Mouse (Mus musculus): ENCODE data around the gene Zc3hav1l. TPM values are rescaled to one million over a fixed set of nuclear protein-coding genes. Genes with fewer than 3 reads are reported as not detected.

Gene Zc3hav1l
- polyA plus RNA-seq, 1 experiment, result 14.3 TPM

DNA sequence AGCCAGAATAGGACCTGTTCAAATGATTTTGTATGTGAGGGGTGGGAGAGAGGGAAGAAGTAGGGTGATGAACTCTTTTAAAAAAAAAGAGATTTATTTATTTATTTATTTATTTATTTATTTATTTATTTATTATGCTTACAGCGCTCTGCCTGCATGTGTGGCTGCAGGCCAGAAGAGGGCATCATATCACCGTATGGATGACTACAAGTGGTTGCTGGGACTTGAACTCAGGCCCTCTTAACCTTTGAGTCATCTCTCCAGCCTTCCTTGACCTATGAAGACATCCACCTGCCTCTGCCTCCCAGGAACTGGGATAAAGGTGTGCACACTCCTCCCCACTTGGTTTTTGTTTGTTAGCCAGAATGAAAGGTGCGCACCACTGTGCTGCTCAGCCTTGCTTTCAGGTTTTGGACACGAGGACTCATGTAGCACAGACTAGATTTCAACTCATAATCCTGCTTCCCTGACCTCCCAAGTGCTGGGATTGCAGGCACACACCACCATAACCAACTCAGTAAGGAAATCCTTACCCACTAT is 38.2 kb upstream of the Zc3hav1l start:
- Histone ChIP-seq H3K4me1 (ENCODE audit: control insufficient read depth, insufficient read depth, low read length) (no peaks in the 10 kb centered on the region), H3K4me3 (ENCODE audit: insufficient read depth, low read length) (no peak overlapping the region), H3K27ac (ENCODE audit: insufficient read depth, low read length) (no peak overlapping the region)
- TF ChIP-seq POLR2A (IDR thresholded peaks at IDR 0.05; ENCODE audit: low read depth, low read length), result no peak
- TF ChIP-seq CTCF (IDR thresholded peaks at IDR 0.05; ENCODE audit: borderline replicate concordance, insufficient read depth, low read length), result no peak

DNA sequence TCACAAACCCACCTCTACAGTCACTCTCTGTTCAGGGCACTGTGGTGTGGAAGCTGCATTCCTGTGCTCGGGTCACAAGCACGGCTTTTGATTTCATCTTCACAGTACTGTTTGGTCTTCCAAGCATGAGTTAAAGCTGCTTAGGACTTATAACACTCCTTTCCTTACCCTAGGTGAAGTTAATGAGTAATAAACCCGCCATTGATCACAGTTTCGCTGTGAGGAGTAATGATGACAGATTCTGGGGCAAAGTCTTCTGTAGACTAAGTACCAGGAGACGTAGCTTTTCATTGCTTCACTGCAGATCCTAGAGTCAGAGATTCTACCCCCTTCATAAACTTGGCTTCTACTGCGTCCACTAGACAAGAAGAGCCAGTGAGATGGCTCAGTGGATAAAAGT is 36.2 kb upstream of the Zc3hav1l start:
- TF ChIP-seq POLR2A (IDR thresholded peaks at IDR 0.05; ENCODE audit: low read depth, low read length) (no peak), CTCF (IDR thresholded peaks at IDR 0.05; ENCODE audit: borderline replicate concordance, insufficient read depth, low read length) (no peak)
- H3K4me3 ChIP-seq (ENCODE audit: insufficient read depth, low read length), result no peak overlapping the region
- H3K4me1 ChIP-seq (ENCODE audit: control insufficient read depth, insufficient read depth, low read length), result no peaks in the 10 kb centered on the region
- H3K27ac ChIP-seq (ENCODE audit: insufficient read depth, low read length), result no peak overlapping the region

DNA sequence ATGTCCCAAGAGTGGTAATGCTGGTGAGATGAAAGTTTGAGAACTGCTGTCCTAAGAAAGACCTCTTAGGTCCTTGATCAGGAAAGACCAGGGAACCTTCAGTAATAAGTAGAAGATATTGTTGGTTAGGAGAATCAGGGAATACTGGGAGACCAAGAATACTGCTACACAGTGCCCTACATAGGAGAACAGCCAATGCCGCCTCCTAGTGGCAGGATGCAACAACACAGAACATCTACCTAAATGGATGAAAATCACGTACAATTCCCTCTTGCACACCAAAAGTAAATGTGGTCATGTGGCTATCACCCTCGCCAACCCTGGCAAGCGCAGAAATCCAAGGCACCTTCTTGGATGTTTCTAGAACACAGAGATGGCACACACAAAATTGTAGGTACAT is 27.5 kb upstream of the Zc3hav1l start:
- no peak overlapping the region for H3K27ac ChIP-seq (ENCODE audit: insufficient read depth, low read length)
- TF ChIP-seq CTCF (IDR thresholded peaks at IDR 0.05; ENCODE audit: borderline replicate concordance, insufficient read depth, low read length) (peak; percentile 57; the same call in 1 of the 2 replicates), POLR2A (IDR thresholded peaks at IDR 0.05; ENCODE audit: low read depth, low read length) (no peak)
- no peak overlapping the region for H3K4me3 ChIP-seq (ENCODE audit: insufficient read depth, low read length)
- no peaks in the 10 kb centered on the region for H3K4me1 ChIP-seq (ENCODE audit: control insufficient read depth, insufficient read depth, low read length)

DNA sequence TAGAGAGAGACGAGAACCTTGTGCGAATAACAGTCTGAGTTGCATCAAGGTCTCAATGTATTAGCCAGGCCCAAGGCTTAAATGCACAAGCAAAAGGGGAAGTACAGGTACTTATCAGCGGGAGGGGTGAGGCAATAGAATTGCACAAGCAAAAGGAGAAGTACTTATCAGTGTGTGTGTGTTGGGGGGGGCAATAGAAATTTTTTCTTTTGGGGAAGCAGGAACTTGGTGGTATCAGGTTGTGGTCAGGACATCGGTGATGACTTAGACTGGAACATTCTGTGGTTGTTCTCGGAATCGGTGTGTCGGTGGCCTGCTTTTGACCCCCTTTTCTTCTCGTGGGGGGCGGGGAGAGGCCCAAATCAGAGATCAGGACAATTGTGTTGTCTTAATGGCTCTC is 21.6 kb upstream of the Zc3hav1l start:
- no peak overlapping the region for H3K27ac ChIP-seq (ENCODE audit: insufficient read depth, low read length)
- no peak overlapping the region for H3K4me3 ChIP-seq (ENCODE audit: insufficient read depth, low read length)
- H3K4me1 ChIP-seq (ENCODE audit: control insufficient read depth, insufficient read depth, low read length), result no peaks in the 10 kb centered on the region
- TF ChIP-seq POLR2A (IDR thresholded peaks at IDR 0.05; ENCODE audit: low read depth, low read length) (no peak), CTCF (IDR thresholded peaks at IDR 0.05; ENCODE audit: borderline replicate concordance, insufficient read depth, low read length) (no peak)

DNA sequence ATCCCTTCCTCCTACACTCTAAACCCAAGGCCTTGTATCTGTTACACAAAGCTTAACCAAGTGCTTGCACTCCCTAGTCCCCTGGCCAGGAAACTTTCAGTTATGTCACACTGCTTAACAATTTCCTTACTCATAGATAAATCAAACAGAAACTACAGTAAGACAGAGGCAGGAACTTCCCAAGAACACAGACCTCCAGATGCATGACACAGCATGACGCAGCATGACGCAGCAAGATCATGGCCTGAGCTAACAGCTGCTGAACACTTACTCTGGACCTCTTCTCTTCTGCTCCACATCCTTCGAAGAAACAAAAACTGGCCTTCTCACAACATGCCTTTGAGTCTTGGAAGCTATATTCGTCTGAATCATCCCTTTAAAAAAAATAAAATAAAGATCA is 17.0 kb upstream of the Zc3hav1l start:
- TF ChIP-seq CTCF (IDR thresholded peaks at IDR 0.05; ENCODE audit: borderline replicate concordance, insufficient read depth, low read length), result no peak
- no peak for TF ChIP-seq POLR2A (IDR thresholded peaks at IDR 0.05; ENCODE audit: low read depth, low read length)

DNA sequence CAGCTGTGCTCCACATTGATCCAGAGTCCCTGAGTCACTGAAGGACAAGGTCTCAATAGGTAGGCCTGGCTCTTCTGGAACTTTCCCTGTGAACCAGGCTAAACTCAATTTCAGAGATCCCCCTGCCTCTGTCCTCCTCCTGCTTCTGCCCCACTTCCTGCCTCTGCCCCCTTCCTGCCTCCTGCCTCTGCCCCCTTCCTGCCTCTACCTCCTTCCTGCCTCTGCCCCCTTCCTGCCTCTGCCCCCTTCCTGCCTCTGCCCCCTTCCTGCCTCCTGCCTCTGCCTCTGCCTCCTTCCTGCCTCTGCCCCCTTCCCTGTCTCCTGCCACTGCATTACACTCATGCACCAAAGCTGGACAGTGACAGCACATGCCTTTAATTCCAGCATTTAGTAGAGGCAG is 10.7 kb upstream of the Zc3hav1l start:
- Histone ChIP-seq H3K27ac (ENCODE audit: insufficient read depth, low read length) (no peak overlapping the region), H3K4me3 (ENCODE audit: insufficient read depth, low read length) (no peak overlapping the region), H3K4me1 (ENCODE audit: control insufficient read depth, insufficient read depth, low read length) (no peaks in the 10 kb centered on the region)
- TF ChIP-seq CTCF (IDR thresholded peaks at IDR 0.05; ENCODE audit: borderline replicate concordance, insufficient read depth, low read length), result no peak
- no peak for TF ChIP-seq POLR2A (IDR thresholded peaks at IDR 0.05; ENCODE audit: low read depth, low read length)

More for the DNA sequence above, 17.0 kb upstream of the Zc3hav1l start:
- H3K27ac ChIP-seq (ENCODE audit: insufficient read depth, low read length), result peak overlapping the region; percentile 8; the same call in 1 of the 2 replicates
- H3K4me3 ChIP-seq (ENCODE audit: insufficient read depth, low read length), result no peak overlapping the region
- no peaks in the 10 kb centered on the region for H3K4me1 ChIP-seq (ENCODE audit: control insufficient read depth, insufficient read depth, low read length)

DNA sequence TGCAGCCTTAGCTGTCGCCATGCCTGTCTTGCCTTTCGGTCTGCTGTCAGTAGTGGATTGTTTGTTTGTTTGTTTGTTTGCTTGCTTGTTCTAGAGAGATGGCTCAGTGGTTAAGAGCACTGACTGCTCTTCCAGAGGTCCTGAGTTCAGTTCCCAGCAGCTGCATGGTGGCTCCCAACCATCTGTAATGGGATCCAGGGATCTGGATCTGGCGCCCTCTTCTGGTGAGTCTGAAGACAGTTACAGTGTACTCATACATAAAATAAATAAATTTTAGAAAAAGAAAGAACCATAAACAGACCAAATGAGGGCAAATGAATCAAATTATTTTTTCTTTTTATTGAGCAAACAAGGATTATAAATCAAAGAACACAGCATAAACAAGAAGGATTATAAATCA is 5.9 kb upstream of the Zc3hav1l start:
- no peak for TF ChIP-seq POLR2A (IDR thresholded peaks at IDR 0.05; ENCODE audit: low read depth, low read length)
- TF ChIP-seq CTCF (IDR thresholded peaks at IDR 0.05; ENCODE audit: borderline replicate concordance, insufficient read depth, low read length), result no peak
- Histone ChIP-seq H3K27ac (ENCODE audit: insufficient read depth, low read length) (no peak overlapping the region), H3K4me3 (ENCODE audit: insufficient read depth, low read length) (no peak overlapping the region), H3K4me1 (ENCODE audit: control insufficient read depth, insufficient read depth, low read length) (no peaks in the 10 kb centered on the region)

DNA sequence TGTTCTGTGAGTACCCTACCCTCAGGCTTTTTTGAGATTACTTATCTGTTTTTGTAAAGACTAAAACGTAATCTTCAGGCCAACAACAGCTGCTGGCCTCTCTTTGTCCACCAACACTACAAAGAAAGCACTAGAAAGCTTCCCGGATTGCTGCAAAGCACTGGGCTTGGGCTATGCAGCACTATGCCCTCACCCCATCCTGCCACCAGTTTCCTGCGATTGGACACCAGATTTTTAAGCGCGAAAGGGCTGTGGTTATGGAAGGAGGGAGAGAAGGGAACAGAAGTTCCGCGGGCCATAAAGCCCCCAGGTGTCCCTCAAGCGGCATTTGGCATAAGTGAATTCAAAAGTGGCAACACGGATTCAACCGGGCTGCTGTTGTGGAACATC is 818 bp downstream of the Zc3hav1l start:
- Histone ChIP-seq H3K27ac (ENCODE audit: insufficient read depth, low read length) (peak overlapping the region; percentile 23), H3K4me3 (ENCODE audit: insufficient read depth, low read length) (peak overlapping the region; percentile 81), H3K4me1 (ENCODE audit: control insufficient read depth, insufficient read depth, low read length) (peaks cover 3% of the 10 kb centered on the region; the same call in 1 of the 2 replicates)
- peak; percentile 22; the same call in 1 of the 2 replicates for TF ChIP-seq POLR2A (IDR thresholded peaks at IDR 0.05; ENCODE audit: low read depth, low read length)
- TF ChIP-seq CTCF (IDR thresholded peaks at IDR 0.05; ENCODE audit: borderline replicate concordance, insufficient read depth, low read length), result no peak

DNA sequence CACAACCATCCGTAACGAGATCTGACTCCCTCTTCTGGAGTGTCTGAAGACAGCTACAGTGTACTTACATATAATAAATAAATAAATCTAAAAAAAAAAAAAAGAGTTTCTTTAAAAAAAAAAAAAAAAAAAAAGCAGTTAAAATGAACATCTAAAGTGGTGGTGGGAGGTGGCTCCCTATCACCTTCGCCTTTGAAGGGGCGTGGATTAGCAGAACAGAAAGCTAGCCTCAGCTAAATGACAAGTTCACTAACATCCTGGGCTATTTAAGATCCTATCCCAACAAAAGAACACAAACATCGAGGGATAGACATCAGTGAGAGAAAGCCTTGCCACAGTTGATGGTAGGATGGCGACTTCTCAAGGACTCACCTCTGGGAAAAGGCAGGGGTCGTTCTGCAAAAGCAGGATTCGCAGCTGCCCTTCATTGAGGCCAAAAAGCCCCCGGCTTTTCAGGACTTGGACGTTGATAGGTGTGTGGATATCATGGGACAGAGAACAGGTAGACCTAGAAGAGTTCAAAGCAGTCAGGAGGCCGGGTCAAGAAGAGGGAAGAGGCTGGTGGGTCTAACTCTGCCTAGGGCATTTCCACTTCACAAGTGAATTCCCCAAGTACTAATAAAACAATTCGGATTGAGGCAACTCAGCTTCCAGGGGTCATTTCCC is 1.3 kb downstream of the Zc3hav1l start:
- peak overlapping the region; percentile 81 for H3K4me3 ChIP-seq (ENCODE audit: insufficient read depth, low read length)
- TF ChIP-seq CTCF (IDR thresholded peaks at IDR 0.05; ENCODE audit: borderline replicate concordance, insufficient read depth, low read length) (no peak), POLR2A (IDR thresholded peaks at IDR 0.05; ENCODE audit: low read depth, low read length) (no peak; the same call in 1 of the 2 replicates)
- H3K27ac ChIP-seq (ENCODE audit: insufficient read depth, low read length), result peak overlapping the region; percentile 23
- peaks cover 3% of the 10 kb centered on the region; the same call in 1 of the 2 replicates for H3K4me1 ChIP-seq (ENCODE audit: control insufficient read depth, insufficient read depth, low read length)

DNA sequence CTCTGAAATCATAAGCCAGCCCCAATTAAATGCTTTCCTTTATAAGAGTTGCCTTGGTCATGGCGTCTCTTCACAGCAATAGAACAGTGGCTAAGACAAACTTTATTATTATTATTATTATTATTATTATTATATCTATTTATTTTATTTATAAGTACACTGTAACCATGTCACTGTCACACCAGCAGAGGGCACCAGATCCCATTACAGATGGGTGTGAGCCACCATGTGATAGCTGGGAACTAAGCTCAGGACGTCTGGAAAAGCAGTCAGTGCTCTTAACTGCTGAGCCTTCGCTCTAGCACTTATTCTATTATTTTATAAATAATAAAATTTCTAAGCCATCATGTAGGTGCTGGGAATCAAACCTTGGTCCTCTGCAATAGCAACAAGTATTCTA is 5.4 kb downstream of the Zc3hav1l start:
- Histone ChIP-seq H3K4me1 (ENCODE audit: control insufficient read depth, insufficient read depth, low read length) (peaks cover 3% of the 10 kb centered on the region; the same call in 1 of the 2 replicates), H3K27ac (ENCODE audit: insufficient read depth, low read length) (no peak overlapping the region), H3K4me3 (ENCODE audit: insufficient read depth, low read length) (no peak overlapping the region)
- TF ChIP-seq POLR2A (IDR thresholded peaks at IDR 0.05; ENCODE audit: low read depth, low read length), result no peak
- no peak for TF ChIP-seq CTCF (IDR thresholded peaks at IDR 0.05; ENCODE audit: borderline replicate concordance, insufficient read depth, low read length)
